Mouse (Mus musculus) thymus, adult 2 months (tissue): ENCODE results near the gene Ankrd33.

Experiments
- CTCF ChIP-seq: fragments of 200-500 bp; IDR thresholded peaks from 2 replicates; pipeline ENCODE4 v1.5.1; 2012; ENCODE audit warnings: mild to moderate bottlenecking, control low read depth, low read length, moderate library complexity, borderline replicate concordance; ENCODE audit not compliant: control insufficient read depth, poor library complexity, insufficient read depth; ENCODE audit errors: extremely low read depth
- POLR2A ChIP-seq: fragments of 200-500 bp; IDR thresholded peaks from 2 replicates; pipeline ENCODE4 v1.6.1; 2012; ENCODE audit warnings: mild to moderate bottlenecking, low read length, control low read depth, moderate library complexity; ENCODE audit not compliant: control insufficient read depth, poor library complexity, insufficient read depth; ENCODE audit errors: extremely low read depth

GRCm38 (mm10) chr15:101107906-101108671, 7.5 kb upstream of the Ankrd33 start:
- TF ChIP-seq CTCF (no peak), POLR2A (no peak)
